Mouse (Mus musculus): ENCODE data around the gene Tceal9. TPM values are rescaled to one million over a fixed set of nuclear protein-coding genes. Genes with fewer than 3 reads are reported as not detected.
A peak's percentile ranks its signal among the peaks of the same experiment; 100 is the strongest.
"Not testable (repeated sequence)": the region's sequence is repeated elsewhere in the genome, so short reads cannot be mapped to it uniquely, and the experiment has no call there.

The Tceal9 gene
- polyA plus RNA-seq, 1 experiment from 2014 or later: 733 TPM

GRCm38 (mm10) chrX:136214729-136215677, 29.9 kb upstream of the Tceal9 start, which contains the start of the genes Tceal7 and Bex1:
TSS of gene Tceal7 (plus strand) at chrX:136214779.
TSS of gene Bex1 (minus strand) at chrX:136215513.
- H3K4me1 ChIP-seq (ENCODE audit: control insufficient read depth, insufficient read depth, low read length); H3K36me3 ChIP-seq (ENCODE audit: control insufficient read depth, insufficient read depth, low read length); H3K27ac ChIP-seq (replicated peaks; ENCODE audit: low read depth, low read length); H3K27me3 ChIP-seq (ENCODE audit: control insufficient read depth, insufficient read depth, low read length); H3K9me3 ChIP-seq (ENCODE audit: control insufficient read depth, low read length); DNase-seq (ENCODE audit: low spot score); H3K9ac ChIP-seq (ENCODE audit: low read length): not testable (repeated sequence)
- Histone ChIP-seq H3K4me3 (ENCODE audit: low read depth, low read length) (peak within 1 kb of the TSS; percentile 23), H3K4me2 (ENCODE audit: low read depth, severe bottlenecking) (peak within 1 kb of the TSS; percentile 31)
- peak; percentile 93 for ATAC-seq (ENCODE audit: insufficient number of reproducible peaks, low FRiP score, low TSS enrichment, low read depth)
- 23% methylated on average over 16 of the region's 67 CpGs for WGBS

DNA sequence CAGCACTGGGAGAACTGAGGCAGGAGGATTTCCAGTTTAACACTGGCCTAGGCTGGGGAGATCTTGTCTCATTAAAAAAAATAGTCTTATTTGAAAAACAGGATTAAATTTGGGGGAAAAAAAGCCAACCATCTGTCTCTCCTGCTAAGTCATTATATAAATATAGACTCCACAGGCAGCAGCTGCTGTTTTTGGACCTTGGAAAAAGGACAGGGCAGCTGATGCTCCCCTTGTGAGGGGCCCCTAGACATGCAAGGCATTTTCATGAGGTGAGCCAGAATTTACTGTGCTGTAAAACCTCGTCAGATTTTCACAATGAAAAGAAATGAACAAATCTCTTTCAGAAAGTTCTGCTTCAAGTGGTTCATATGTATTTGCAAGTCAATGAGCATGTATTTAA, 28.6 kb upstream of the Tceal9 start:
- Histone ChIP-seq H3K4me2 (ENCODE audit: low read depth, severe bottlenecking) (no peak overlapping the region), H3K27me3 (ENCODE audit: control insufficient read depth, insufficient read depth, low read length) (no peaks in the 10 kb centered on the region), H3K4me3 (ENCODE audit: low read depth, low read length) (no peak overlapping the region), H3K36me3 (ENCODE audit: control insufficient read depth, insufficient read depth, low read length) (no peaks in the 10 kb centered on the region), H3K4me1 (ENCODE audit: control insufficient read depth, insufficient read depth, low read length) (no peaks in the 10 kb centered on the region), H3K9ac (ENCODE audit: low read length) (no peak overlapping the region), H3K9me3 (ENCODE audit: control insufficient read depth, low read length) (no peaks in the 10 kb centered on the region), H3K27ac (replicated peaks; ENCODE audit: low read depth, low read length) (no peak overlapping the region)
- no peak for ATAC-seq (ENCODE audit: insufficient number of reproducible peaks, low FRiP score, low TSS enrichment, low read depth)
- WGBS: 40% methylated on average over 1 of the region's 1 CpGs
- DNase-seq (ENCODE audit: low spot score): no peak

GRCm38 (mm10) chrX:136223714-136224113, 21.2 kb upstream of the Tceal9 start:
- no peaks in the 10 kb centered on the region for H3K4me1 ChIP-seq (ENCODE audit: control insufficient read depth, insufficient read depth, low read length)
- WGBS: 77% methylated on average over 6 of the region's 6 CpGs
- no peak overlapping the region for H3K9ac ChIP-seq (ENCODE audit: low read length)
- no peaks in the 10 kb centered on the region for H3K9me3 ChIP-seq (ENCODE audit: control insufficient read depth, low read length)
- H3K27ac ChIP-seq (replicated peaks; ENCODE audit: low read depth, low read length): no peak overlapping the region
- no peak overlapping the region for H3K4me3 ChIP-seq (ENCODE audit: low read depth, low read length)
- H3K4me2 ChIP-seq (ENCODE audit: low read depth, severe bottlenecking): no peak overlapping the region
- no peaks in the 10 kb centered on the region for H3K36me3 ChIP-seq (ENCODE audit: control insufficient read depth, insufficient read depth, low read length)
- no peaks in the 10 kb centered on the region for H3K27me3 ChIP-seq (ENCODE audit: control insufficient read depth, insufficient read depth, low read length)
- DNase-seq (ENCODE audit: low spot score): no peak
- ATAC-seq (ENCODE audit: insufficient number of reproducible peaks, low FRiP score, low TSS enrichment, low read depth): no peak

- H3K4me1 ChIP-seq (ENCODE audit: control insufficient read depth, insufficient read depth, low read length): no peaks in the 10 kb centered on the region
- no peaks in the 10 kb centered on the region for H3K27me3 ChIP-seq (ENCODE audit: control insufficient read depth, insufficient read depth, low read length)
- no peaks in the 10 kb centered on the region for H3K36me3 ChIP-seq (ENCODE audit: control insufficient read depth, insufficient read depth, low read length)
- no peak overlapping the region for H3K9ac ChIP-seq (ENCODE audit: low read length)
- WGBS: 65% methylated on average over 5 of the region's 5 CpGs
- H3K27ac ChIP-seq (replicated peaks; ENCODE audit: low read depth, low read length): no peak overlapping the region
- H3K4me2 ChIP-seq (ENCODE audit: low read depth, severe bottlenecking): no peak overlapping the region
- ATAC-seq (ENCODE audit: insufficient number of reproducible peaks, low FRiP score, low TSS enrichment, low read depth): no peak
- H3K4me3 ChIP-seq (ENCODE audit: low read depth, low read length): no peak overlapping the region
- no peaks in the 10 kb centered on the region for H3K9me3 ChIP-seq (ENCODE audit: control insufficient read depth, low read length)
- no peak for DNase-seq (ENCODE audit: low spot score)
These were observed 17.1 kb upstream of the Tceal9 start for GRCm38 (mm10) chrX:136227768-136228167.

DNA sequence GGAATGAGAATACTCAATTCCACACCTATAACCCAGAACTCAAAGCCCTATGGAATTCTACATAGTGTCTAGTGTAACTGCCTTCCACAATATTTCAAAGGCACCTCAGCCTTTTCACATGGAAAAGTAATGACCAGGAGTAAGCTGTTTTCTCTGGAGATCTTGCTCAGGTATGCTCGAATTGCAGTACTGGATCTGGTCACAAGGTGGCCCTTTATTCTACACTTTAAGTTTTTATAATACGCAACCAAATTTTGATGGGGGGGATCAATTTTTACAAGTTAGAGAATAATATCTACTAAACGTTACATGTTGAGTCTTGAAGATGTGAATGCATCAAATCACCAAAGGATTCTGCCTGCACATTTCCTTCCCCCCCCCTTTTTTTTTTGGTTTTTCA, 6.8 kb upstream of the Tceal9 start:
- H3K4me3 ChIP-seq (ENCODE audit: low read depth, low read length): no peak overlapping the region

DNA sequence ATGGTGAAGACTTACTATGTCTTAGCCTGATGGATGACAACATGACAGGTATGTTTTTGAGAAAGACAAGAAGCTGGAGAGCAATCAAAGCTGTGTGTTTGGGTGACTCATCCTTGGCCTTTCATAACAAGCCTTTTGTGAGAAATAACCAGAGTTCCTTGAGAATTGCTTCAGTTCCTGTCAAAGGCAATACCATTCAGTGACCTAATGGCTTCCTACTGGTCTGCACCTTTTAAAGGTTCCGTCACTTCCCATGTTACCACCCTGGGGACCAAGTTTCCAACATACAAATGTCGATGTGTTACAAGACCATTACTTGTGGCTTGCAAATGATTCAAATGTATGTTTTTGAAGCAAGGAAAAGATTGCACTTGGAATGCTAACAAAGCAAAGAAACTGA, 1.7 kb upstream of the Tceal9 start:
- H3K9me3 ChIP-seq (ENCODE audit: control insufficient read depth, low read length): no peaks in the 10 kb centered on the region
- no peak overlapping the region for H3K27ac ChIP-seq (replicated peaks; ENCODE audit: low read depth, low read length)
- no peak for DNase-seq (ENCODE audit: low spot score)
- 87% methylated on average over 2 of the region's 2 CpGs for WGBS
- H3K36me3 ChIP-seq (ENCODE audit: control insufficient read depth, insufficient read depth, low read length): no peaks in the 10 kb centered on the region
- no peaks in the 10 kb centered on the region for H3K27me3 ChIP-seq (ENCODE audit: control insufficient read depth, insufficient read depth, low read length)
- no peak for ATAC-seq (ENCODE audit: insufficient number of reproducible peaks, low FRiP score, low TSS enrichment, low read depth)
- no peak overlapping the region for H3K9ac ChIP-seq (ENCODE audit: low read length)
- no peak overlapping the region for H3K4me2 ChIP-seq (ENCODE audit: low read depth, severe bottlenecking)
- no peak overlapping the region for H3K4me3 ChIP-seq (ENCODE audit: low read depth, low read length)
- H3K4me1 ChIP-seq (ENCODE audit: control insufficient read depth, insufficient read depth, low read length): no peaks in the 10 kb centered on the region

More for the DNA sequence above, 6.8 kb upstream of the Tceal9 start:
- Histone ChIP-seq H3K4me1 (ENCODE audit: control insufficient read depth, insufficient read depth, low read length) (no peaks in the 10 kb centered on the region), H3K4me2 (ENCODE audit: low read depth, severe bottlenecking) (no peak overlapping the region), H3K27ac (replicated peaks; ENCODE audit: low read depth, low read length) (no peak overlapping the region), H3K36me3 (ENCODE audit: control insufficient read depth, insufficient read depth, low read length) (no peaks in the 10 kb centered on the region), H3K27me3 (ENCODE audit: control insufficient read depth, insufficient read depth, low read length) (no peaks in the 10 kb centered on the region), H3K9ac (ENCODE audit: low read length) (no peak overlapping the region), H3K9me3 (ENCODE audit: control insufficient read depth, low read length) (no peaks in the 10 kb centered on the region)
- ATAC-seq (ENCODE audit: insufficient number of reproducible peaks, low FRiP score, low TSS enrichment, low read depth) (no peak), DNase-seq (ENCODE audit: low spot score) (peak; percentile 33)
- WGBS: 58% methylated on average over 3 of the region's 3 CpGs

DNA sequence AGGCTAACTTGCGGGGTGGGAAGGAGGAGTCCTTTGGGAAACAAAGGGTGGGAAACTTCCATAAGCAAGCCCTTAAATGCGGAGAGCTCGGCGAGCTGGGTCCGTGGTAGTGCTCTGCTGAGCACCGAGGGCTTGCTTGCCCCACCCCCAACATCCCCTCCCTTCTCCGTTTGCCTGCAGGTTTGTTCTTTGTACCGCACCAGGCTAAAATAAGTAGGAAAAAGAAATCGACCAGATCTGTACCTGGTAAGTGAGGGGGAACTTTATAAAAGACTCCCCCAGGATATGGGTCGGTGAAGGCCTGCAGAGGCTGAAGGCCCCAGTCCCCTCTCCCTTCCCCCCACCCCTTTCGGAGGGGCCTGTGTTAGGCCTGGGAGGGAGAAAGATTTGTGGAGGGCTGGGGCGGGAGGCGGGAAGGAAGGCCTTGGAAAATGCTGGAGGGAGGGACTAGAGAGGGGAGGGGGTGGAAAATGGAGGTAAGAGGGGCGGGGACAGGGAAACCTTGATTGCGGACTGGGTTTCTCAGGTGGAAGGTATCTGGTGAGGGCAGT, 717 bp downstream of the Tceal9 start:
- Histone ChIP-seq H3K36me3 (ENCODE audit: control insufficient read depth, insufficient read depth, low read length) (no peaks in the 10 kb centered on the region), H3K27ac (replicated peaks; ENCODE audit: low read depth, low read length) (peak overlapping the region; percentile 52), H3K9ac (ENCODE audit: low read length) (peak overlapping the region; percentile 76), H3K4me2 (ENCODE audit: low read depth, severe bottlenecking) (peak overlapping the region; percentile 33), H3K4me1 (ENCODE audit: control insufficient read depth, insufficient read depth, low read length) (no peaks in the 10 kb centered on the region), H3K9me3 (ENCODE audit: control insufficient read depth, low read length) (no peaks in the 10 kb centered on the region), H3K4me3 (ENCODE audit: low read depth, low read length) (peak overlapping the region; percentile 53), H3K27me3 (ENCODE audit: control insufficient read depth, insufficient read depth, low read length) (no peaks in the 10 kb centered on the region)
- DNase-seq (ENCODE audit: low spot score): peak; percentile 49
- 16% methylated on average over 15 of the region's 15 CpGs for WGBS
- peak; percentile 61 for ATAC-seq (ENCODE audit: insufficient number of reproducible peaks, low FRiP score, low TSS enrichment, low read depth)

- H3K36me3 ChIP-seq (ENCODE audit: control insufficient read depth, insufficient read depth, low read length): no peaks in the 10 kb centered on the region
- no peaks in the 10 kb centered on the region for H3K9me3 ChIP-seq (ENCODE audit: control insufficient read depth, low read length)
- no peak overlapping the region for H3K4me3 ChIP-seq (ENCODE audit: low read depth, low read length)
- H3K9ac ChIP-seq (ENCODE audit: low read length): no peak overlapping the region
- ATAC-seq (ENCODE audit: insufficient number of reproducible peaks, low FRiP score, low TSS enrichment, low read depth) (no peak), DNase-seq (ENCODE audit: low spot score) (no peak)
- no peak overlapping the region for H3K4me2 ChIP-seq (ENCODE audit: low read depth, severe bottlenecking)
- H3K4me1 ChIP-seq (ENCODE audit: control insufficient read depth, insufficient read depth, low read length): no peaks in the 10 kb centered on the region
- no peak overlapping the region for H3K27ac ChIP-seq (replicated peaks; ENCODE audit: low read depth, low read length)
- no peaks in the 10 kb centered on the region for H3K27me3 ChIP-seq (ENCODE audit: control insufficient read depth, insufficient read depth, low read length)
- 80% methylated on average over 6 of the region's 6 CpGs for WGBS
These were observed 3.9 kb downstream of the Tceal9 start for GRCm38 (mm10) chrX:136248811-136249210.
